Mouse (Mus musculus): Measurements from ENCODE around the gene Gm11238.
"Not testable (repeated sequence)": the region's sequence is repeated elsewhere in the genome, so short reads cannot be mapped to it uniquely, and the experiment has no call there.

Gm11238 gene

DNA sequence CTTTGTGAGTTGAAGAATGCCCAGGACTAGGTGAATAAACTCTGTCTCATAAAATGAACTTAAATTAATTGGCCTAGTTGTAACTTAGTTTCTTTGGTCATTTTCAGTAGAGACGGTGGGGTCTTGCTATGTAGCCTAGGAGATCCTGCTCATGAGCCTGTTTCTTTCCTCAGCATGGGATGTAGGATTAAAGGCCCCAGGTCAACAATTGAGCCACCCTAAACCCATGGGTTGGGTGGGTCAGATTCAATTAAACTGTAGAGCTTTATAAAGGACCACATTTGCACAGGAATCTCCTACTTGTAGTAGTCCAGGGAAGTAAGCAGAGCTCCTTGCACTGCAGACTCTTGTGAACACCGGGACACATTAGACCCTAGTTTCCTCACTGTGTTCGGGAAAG is at the start of gene Gm11238:
Gm11238 (plus strand) TSS at position 301 of the 400 bp plus-strand sequence.
- TF ChIP-seq GATA4 (IDR thresholded peaks at IDR 0.05; ENCODE audit: insufficient replicate concordance, low read length), result not testable (repeated sequence)

DNA sequence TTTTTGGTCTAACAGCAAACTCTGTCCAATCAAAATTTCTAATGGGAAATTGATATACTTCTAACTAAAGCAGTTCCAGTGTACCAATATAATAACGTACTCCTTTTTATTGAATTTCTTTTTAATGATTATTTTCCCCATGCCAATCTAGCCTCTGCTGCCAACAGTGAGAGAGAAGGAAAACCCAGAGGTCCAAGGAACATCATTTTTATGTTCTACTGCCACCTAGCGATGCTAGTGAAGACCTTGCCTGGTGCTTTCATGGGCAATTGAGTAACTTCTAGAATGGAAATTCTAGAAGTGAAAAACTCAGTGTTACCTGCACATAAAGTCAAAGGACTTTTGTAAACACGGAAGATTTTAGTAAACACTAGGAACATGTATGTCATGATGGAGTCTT is 8.4 kb upstream of the Gm11238 start:
- TF ChIP-seq GATA4 (IDR thresholded peaks at IDR 0.05; ENCODE audit: insufficient replicate concordance, low read length), result no peak

DNA sequence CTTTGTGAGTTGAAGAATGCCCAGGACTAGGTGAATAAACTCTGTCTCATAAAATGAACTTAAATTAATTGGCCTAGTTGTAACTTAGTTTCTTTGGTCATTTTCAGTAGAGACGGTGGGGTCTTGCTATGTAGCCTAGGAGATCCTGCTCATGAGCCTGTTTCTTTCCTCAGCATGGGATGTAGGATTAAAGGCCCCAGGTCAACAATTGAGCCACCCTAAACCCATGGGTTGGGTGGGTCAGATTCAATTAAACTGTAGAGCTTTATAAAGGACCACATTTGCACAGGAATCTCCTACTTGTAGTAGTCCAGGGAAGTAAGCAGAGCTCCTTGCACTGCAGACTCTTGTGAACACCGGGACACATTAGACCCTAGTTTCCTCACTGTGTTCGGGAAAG is 15.0 kb downstream of the Gm11238 start, which contains the start of gene Gm11237:
Gm11237 (plus strand) TSS at position 301 of the 400 bp plus-strand sequence.
- not testable (repeated sequence) for TF ChIP-seq GATA4 (IDR thresholded peaks at IDR 0.05; ENCODE audit: insufficient replicate concordance, low read length)

DNA sequence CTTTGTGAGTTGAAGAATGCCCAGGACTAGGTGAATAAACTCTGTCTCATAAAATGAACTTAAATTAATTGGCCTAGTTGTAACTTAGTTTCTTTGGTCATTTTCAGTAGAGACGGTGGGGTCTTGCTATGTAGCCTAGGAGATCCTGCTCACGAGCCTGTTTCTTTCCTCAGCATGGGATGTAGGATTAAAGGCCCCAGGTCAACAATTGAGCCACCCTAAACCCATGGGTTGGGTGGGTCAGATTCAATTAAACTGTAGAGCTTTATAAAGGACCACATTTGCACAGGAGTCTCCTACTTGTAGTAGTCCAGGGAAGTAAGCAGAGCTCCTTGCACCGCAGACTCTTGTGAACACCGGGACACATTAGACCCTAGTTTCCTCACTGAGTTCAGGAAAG is 30.1 kb downstream of the Gm11238 start, which contains the start of gene Gm11236:
Gm11236 (plus strand) TSS at position 301 of the 400 bp plus-strand sequence.
- TF ChIP-seq GATA4 (IDR thresholded peaks at IDR 0.05; ENCODE audit: insufficient replicate concordance, low read length), result not testable (repeated sequence)

DNA sequence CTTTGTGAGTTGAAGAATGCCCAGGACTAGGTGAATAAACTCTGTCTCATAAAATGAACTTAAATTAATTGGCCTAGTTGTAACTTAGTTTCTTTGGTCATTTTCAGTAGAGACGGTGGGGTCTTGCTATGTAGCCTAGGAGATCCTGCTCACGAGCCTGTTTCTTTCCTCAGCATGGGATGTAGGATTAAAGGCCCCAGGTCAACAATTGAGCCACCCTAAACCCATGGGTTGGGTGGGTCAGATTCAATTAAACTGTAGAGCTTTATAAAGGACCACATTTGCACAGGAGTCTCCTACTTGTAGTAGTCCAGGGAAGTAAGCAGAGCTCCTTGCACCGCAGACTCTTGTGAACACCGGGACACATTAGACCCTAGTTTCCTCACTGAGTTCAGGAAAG is 60.4 kb downstream of the Gm11238 start, which contains the start of gene Gm11239:
Gm11239 (plus strand) TSS at position 301 of the 400 bp plus-strand sequence.
- TF ChIP-seq GATA4 (IDR thresholded peaks at IDR 0.05; ENCODE audit: insufficient replicate concordance, low read length), result not testable (repeated sequence)

DNA sequence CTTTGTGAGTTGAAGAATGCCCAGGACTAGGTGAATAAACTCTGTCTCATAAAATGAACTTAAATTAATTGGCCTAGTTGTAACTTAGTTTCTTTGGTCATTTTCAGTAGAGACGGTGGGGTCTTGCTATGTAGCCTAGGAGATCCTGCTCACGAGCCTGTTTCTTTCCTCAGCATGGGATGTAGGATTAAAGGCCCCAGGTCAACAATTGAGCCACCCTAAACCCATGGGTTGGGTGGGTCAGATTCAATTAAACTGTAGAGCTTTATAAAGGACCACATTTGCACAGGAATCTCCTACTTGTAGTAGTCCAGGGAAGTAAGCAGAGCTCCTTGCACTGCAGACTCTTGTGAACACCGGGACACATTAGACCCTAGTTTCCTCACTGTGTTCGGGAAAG is 75.5 kb downstream of the Gm11238 start, which contains the start of gene Gm428:
Gm428 (plus strand) TSS at position 301 of the 400 bp plus-strand sequence.
- TF ChIP-seq GATA4 (IDR thresholded peaks at IDR 0.05; ENCODE audit: insufficient replicate concordance, low read length), result not testable (repeated sequence)

Measured in liver, adult (tissue).